Mouse (Mus musculus): ENCODE data around the gene Olfr458.
"Not testable (repeated sequence)": the region's sequence is repeated elsewhere in the genome, so short reads cannot be mapped to it uniquely, and the experiment has no call there.

Olfr458 gene

DNA sequence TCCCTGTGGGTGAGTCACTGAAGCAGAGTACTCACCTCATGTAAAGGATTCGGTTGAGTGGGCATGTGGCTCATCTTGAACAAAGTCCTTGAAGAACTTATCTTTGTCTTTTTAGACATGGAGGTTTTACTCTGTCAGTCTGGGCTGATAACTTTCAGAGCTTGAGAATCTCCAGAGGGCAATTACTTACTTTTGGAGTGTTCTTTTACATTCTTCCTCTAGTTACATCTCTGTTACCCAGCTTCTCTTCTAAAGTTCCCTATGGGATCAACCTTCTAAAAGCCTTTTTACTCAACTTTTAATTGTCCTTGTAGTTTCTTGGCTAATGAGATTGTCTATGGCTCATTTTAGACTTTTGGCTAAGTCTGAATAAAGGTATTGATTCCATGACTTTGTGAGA lies at the start of gene Olfr458:
Gene Olfr458 (minus strand): TSS at position 101 of the 400 bp plus-strand sequence.
- no peak for DNase-seq

DNA sequence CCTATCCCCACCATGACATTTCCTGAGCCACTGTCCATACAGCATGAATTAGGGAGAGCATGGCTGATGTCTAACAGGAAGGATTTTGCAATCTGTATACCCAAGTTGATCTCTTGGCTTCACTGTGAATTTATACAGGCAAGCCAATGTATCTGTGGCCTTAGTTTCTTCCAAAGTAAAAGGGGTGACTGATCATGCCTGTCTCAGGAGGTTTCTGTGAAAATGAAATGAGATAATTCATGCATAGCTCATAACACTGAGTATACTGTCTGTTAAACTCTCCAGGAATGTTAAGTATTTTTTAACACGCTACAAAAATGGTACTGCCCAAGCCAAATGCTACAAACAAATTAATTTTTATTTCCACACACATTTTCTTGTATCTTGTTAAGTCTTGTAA lies 48.5 kb upstream of the Olfr458 start:
- DNase-seq: no peak

DNA sequence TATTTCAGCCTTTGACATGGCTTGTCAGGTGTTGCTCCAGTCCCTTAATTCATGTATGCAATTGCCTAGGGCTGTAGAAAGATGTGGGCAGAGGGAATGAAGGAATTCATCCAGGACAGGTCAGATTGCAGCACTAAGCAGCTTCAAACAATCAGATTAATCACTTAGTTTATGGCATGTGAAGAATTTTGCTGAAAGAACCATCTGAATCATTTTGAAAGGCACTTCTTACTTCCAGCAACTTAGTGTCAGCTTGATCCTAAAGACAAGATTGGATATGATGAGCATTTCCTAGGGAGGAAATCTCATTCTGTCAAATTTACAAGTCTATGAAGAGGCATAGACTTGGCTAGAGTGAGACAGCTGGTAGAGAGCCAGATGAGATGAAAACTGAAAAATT lies 44.3 kb upstream of the Olfr458 start:
- no peak for DNase-seq

DNA sequence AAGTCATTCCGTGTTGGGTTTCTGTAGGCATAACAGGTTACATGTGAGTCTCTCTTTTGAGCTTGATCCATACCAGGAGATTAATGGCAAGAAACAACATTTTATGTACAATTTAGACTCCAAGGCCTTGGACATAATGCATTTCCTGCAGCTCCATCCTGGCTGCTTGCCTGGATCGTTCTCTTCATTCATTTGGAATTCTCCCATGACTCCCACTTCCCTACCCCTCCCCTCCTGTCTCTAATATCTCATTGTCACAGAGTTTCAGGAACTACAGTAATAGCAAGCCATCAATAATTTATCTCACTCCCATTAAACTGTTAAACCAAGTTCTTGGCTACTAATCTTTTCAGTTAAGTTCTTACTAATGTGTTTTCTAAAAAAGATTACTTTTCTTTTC lies 38.5 kb upstream of the Olfr458 start:
- DNase-seq: no peak

DNA sequence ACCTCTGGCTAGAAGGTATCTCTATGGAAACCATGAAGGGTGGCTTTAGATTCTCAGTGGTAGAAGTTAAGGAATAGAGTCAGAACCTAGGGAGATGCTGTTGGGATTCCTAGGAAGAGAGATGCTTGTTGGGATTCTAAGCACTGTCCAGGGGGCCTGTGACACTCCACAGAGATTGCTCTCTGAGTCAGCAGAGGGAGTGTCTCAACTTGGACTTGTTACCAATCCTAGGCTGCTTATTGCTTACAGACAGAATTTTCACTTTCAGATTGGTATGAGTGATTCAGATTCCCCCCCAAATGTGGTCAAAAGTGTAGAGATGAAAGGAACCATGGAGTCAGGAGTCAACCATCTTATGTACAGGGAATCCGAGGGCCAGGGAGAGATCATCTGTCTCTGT lies 24.7 kb upstream of the Olfr458 start:
- no peak for DNase-seq

DNA sequence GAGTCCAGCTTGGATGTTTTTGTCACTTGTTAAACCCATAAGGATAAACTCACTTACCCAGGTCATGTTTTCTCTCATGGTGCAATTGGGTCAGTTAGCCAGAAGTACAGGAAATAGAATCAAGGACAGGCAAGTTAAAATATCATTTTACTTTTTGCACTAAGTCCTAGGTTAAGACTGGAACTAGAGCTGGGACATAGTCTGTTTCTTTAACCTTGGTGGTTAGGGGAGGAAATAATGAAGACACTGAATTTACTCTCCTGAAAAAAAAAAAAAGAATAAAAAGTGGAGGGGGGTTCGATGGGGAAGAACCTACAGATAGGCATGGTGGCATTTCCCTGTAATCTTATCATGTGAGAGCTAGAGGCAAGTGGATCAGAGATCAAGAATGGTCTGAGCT lies 22.1 kb upstream of the Olfr458 start, which contains the start of gene Olfr456:
Gene Olfr456 (minus strand): TSS at position 101 of the 400 bp plus-strand sequence.
- DNase-seq: no peak

DNA sequence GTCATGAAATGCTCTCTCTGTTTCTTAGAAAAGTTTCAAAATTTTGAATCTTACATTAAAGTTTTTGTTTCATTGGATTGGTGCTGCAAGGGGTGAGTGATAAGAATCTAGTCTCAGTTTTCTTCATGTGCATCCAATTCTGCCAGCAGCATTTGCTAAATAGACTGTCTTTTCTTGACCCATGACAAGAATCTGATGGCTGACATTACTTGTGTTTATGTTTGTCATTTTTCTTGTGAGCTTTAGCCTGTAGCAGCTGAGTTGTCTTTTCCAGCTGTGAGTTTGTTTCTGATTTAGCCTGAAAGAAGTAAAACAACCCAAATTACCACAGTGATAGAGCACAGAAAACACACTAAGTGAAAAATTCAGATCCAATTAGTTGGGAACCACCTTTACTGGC lies 19.6 kb upstream of the Olfr458 start:
- DNase-seq: no peak

DNA sequence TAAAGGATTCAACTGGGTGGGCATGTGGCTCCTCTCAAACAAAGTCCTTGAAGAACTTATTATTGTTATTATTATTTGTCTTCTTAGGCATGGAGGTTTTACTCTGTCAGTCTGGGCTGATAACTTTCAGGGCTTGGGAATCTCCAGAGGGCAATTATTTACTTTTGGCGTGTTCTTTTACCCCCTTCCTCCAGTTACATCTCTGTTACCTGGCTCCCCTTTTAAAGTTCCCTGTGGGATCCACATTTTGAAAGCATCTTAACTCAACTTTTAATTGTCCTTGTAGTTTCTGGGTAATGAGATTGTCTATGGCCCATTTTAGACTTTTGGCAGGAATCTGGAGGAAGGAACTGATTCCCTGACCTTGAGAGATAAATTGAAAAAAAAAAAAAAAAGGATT lies 11.2 kb upstream of the Olfr458 start, which contains the start of gene Olfr457:
Gene Olfr457 (minus strand): TSS at position 101 of the 400 bp plus-strand sequence.
- DNase-seq: no peak

DNA sequence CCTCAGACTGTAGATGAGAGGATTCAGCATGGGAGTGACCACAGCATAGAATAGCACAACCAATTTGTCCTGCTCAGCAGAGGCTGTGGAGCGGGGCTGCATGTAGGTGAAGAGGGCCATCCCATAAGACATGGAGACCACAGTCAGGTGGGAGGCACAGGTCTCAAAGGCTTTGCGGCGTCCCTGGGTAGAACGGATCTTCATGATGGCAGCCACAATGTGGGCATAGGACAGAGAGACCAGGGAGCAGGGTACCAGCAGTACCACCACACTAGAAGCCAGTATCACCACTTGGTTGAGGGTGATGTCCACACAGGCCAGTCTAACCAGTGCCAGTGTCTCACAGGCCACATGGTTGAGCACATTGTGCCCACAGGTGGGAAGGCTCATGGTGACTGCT lies 6.3 kb upstream of the Olfr458 start:
- DNase-seq: not testable (repeated sequence)

DNA sequence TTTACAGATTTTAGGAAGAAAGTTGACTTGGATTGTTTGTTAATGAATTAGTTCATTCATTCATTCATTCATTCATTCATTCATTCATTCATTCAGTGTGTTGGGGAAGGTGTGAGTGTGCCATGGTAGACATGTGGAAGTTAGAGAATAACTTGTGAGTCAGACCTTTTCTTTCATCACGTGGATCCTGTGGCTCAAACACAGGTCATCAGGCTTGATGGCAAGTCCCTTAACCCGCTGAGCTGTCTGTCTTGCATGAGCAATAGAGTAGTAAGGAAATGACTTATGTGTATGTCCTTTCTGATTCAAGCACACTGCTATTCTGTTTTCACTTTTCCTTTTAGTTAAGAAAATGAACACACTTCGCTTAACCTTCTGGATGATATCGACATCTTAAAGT lies 5.5 kb upstream of the Olfr458 start:
- DNase-seq: no peak

DNA sequence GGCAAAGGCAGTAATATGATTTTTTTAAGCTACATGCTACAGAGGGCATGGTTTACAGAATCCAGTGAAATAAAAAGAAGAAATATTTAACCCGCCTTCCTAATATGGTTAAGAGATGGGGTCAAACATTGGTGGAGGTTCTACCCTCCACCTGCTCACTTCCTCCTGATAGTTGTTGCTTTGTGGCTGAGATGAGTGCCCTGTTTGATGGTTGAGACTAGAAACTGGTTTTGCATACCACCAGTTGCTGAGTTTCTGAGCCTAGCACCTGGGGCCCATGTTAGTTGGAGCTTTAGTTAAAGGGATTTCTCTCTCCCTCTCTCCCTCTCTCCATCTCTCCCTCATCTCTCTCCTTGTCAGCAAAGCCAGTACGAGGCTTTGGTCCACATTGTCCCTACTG lies 17.6 kb downstream of the Olfr458 start:
- DNase-seq: no peak

DNA sequence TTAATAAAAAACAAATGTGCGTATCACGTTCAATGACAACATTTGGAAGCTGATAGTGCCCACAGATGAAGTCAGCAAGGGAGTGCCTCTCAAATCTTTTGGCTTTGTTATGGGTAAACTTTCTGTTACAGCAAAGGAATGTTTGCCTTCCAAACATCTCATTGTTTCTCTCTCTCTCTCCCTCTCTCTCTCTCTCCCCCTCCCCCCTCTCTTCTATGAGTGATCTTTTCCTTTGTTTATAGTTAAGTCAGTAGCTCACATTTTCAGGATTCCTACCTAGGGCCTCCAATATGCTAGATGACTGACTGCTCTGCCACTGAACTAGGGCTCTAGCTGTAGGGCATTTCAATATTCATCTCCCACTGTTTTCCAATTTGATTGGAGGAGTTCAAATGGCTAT lies 20.5 kb downstream of the Olfr458 start:
- no peak for DNase-seq

DNA sequence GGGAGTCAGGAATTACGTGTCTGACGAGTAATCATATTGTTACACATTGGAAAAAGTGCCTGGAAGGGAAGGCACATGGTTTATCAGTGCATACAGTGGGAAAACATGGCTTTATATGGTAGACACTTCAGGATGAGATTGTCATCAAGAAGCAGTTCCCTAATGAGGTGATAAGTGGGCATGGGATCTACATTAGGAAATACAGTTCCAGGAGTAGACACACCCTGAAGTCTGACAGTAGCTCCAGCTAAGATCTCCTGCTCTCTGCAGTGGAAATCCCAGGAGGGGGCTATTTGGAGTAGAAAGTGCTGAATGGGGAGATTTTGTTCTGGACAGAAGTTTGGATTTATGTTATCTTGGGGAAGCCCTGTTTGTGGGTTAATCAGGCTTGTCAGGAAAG lies 23.6 kb downstream of the Olfr458 start:
- DNase-seq: no peak

DNA sequence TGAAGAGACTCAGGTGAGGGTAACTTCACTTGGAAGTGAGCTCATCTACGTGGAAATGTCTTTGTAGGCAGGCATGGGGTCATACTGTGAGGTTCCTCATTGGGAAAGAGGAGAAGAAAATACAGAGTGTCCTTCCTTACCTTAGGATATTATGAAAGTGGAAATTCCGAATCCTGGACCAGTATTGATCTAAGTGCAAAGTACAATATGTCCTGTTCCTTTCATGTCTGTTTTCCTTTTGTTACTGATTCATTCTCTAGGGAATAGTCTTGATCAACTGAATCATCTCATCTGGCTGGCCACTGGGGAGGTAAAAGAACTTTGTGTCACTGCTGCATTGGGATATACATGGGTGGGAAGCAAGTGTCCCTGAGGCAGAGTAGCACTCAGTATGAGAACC lies 29.5 kb downstream of the Olfr458 start:
- no peak for DNase-seq

DNA sequence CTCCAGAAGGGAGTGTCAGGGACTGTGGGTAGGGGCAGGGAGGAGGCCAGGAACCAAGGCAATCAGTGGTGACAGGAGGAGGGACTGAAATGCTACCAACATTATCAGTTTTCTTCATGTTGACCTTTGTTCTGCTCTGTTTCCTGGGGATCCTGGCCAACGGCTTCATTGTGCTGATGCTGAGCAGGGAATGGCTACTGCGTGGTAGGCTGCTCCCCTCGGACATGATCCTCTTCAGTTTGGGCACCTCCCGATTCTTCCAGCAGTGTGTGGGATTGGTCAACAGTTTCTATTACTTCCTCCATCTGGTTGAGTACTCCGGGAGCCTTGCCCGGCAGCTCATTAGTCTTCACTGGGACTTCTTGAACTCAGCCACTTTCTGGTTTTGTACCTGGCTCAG lies 30.6 kb downstream of the Olfr458 start, which contains the start of gene Tas2r126:
Gene Tas2r126 (plus strand): TSS at position 90 of the 400 bp plus-strand sequence.
- peak in 1 of 2 experiments; percentile 8 for DNase-seq

DNA sequence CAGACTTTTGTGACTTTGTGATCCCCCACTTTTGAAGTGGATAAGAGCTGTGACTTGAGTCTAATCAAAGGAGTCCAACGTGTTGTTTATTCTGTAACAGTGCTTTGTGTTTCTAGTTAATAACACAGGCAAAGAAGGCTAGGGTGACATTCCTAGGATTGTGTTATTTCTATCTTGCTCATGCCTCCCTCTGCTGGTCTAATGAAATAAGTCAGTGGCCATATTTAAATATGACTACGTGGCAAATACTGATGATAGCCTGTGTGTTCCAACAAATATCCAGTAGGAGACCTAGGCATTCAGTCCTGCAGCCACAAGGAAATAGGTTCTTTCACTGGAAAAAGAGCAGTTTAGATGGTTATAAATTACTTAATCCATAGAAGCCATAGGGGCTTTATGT lies 31.4 kb downstream of the Olfr458 start:
- DNase-seq: no peak

DNA sequence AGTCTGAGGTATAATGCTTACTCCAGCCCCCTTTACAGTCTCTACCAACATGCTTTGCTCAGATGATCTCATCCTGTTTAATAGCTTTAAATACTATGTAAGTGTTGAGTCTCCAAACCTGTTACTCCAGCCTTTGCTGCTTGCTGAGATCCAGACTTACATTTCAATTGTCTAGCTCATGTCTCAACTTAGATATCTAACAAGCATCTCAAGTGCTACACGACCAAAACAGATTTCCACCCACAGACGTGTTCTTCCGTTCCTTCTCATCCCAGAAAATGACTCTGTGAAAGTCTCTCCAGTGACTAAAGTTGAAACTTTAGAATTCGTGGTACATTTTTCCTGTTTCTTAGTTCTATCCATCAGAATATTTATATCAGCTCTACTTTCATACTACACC lies 38.7 kb downstream of the Olfr458 start:
- DNase-seq: no peak

DNA sequence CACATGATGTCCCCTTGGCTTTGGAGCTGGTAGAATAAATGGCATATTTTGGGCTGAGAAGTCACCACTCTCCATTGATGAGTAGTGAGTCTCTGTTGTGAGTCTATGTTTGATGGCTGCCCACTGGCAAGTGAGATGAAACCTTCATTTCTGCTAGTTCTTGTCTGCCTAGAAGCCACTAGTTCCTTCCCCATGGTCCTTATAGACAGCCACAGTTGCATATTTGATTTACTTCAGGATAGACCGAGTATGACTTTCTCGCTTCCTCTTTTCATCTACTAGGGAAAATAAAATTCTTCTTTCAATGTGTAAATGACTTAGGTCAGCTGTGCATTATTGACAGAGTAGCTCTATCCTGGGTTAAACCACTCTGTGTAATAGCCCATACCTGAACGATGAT lies 40.5 kb downstream of the Olfr458 start:
- no peak for DNase-seq

DNA sequence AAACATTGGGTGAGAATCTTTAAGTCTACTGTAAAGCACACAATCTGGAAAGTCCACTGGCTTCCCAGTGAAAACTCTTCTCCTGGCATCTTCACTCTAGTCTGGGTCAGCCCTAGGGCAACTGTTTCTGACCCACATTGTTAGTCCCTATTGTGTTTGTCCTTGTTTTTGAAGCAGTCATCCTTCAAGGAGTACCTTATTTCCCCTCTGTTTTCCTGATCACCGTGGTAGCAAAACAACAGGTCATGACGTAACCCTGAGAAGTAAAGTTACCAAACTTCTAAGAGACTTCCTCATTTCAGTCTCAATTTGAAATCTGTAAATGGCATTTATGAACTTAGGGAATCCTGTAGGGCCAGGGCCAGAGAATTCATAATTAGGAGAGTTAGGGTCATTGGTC lies 43.6 kb downstream of the Olfr458 start:
- peak in 1 of 2 experiments; percentile 48 for DNase-seq

DNA sequence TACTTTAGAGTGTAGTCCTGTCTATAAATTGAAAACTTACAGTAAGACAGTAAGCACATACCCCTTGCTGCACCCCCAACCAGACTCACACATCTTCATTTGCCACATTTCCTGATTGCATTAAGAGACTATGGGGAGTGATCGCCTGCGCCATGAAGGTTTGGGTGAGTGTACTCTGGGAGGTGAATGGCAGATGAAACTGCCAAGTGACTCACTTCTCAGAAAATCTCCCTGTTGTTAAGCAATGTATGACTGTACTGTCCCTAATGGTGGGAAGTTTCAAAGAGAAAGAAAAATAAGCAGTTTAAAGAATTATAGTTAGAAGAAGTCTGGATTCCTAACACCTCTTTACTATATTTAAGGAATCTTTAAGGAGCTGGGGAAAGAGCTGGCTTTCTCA lies 45.6 kb downstream of the Olfr458 start:
- DNase-seq: no peak
